Mouse (Mus musculus) adrenal gland (tissue): ENCODE results near the gene Sphk1.
"Not testable (repeated sequence)": the region's sequence is repeated elsewhere in the genome, so short reads cannot be mapped to it uniquely, and the experiment has no call there.

Experiments used
- intact Hi-C: fragments of 180-260 bp; cut with DNase I; formaldehyde crosslinking; loops from one replicate; pipeline ENCODE4 v1.15.1; 2025
- long read RNA-seq, 2 experiments: library from polyadenylated mRNA; unstranded; transcript quantifications; one replicate each; pipeline ENCODE4 v2.0.0; 2020; ENCODE audit warnings: borderline replicate concordance in 1 of 2; ENCODE audit not compliant: insufficient replicate concordance in 1 of 2

Sphk1 gene
- long read RNA-seq, experiment 1, partial matches to known transcripts: 0 of 2 reads
- long read RNA-seq, experiment 1, other reads (novel, unspliced or antisense): 0 of 2 reads
- long read RNA-seq, experiment 2, partial matches to known transcripts: 1 of 3 reads
- long read RNA-seq, experiment 2, other reads (novel, unspliced or antisense): 0 of 3 reads

GRCm38 (mm10) chr11:116530187-116531147 is at the start of gene Sphk1:
TSS of gene Sphk1 (plus strand) at chr11:116530925.
- intact Hi-C loops: loop anchor here (10.0 kb wide), 1 partner anchor 46 kb away; no protein-coding TSS in a partner anchor

- intact Hi-C loops: loop anchor here (10.0 kb wide), 1 partner anchor 54 kb away; the partner anchor contains the start of gene Sphk1
Measured at GRCm38 (mm10) chr11:116480975-116481374, 49.8 kb upstream of the Sphk1 start.

GRCm38 (mm10) chr11:116481776-116482175 is 48.9 kb upstream of the Sphk1 start:
- intact Hi-C loops: loop anchor here (10.0 kb wide), 1 partner anchor 53 kb away; the partner anchor contains the start of gene Sphk1

GRCm38 (mm10) chr11:116484261-116484660 is 46.5 kb upstream of the Sphk1 start:
- intact Hi-C loops: loop anchor here (10.0 kb wide), 1 partner anchor 51 kb away; the partner anchor contains the start of gene Sphk1

DNA sequence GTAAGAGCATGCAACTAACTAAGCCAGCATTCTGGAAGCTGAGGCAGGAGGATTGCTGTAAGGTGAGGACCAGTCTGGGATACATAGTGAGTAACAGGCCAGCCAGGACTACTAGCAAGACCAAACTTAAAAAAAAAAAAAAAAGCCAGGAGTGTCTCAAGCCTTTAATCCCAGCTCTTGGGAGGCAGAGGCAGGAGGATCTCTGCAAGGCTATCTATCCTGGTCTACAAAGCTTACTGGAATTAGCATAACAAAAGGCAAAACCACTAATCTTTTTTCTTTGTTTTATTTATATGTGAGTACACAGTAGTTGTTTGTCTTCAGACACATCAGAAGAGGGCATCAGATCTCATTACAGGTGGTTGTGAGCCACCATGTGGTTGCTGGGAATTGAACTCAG is 42.5 kb upstream of the Sphk1 start:
- intact Hi-C loops: loop anchor here (10.0 kb wide), 1 partner anchor 47 kb away; the partner anchor contains the start of gene Sphk1

GRCm38 (mm10) chr11:116488693-116489375 is 41.9 kb upstream of the Sphk1 start:
- intact Hi-C loops: loop anchor here (10.0 kb wide), 1 partner anchor 46 kb away; the partner anchor contains the start of gene Sphk1

DNA sequence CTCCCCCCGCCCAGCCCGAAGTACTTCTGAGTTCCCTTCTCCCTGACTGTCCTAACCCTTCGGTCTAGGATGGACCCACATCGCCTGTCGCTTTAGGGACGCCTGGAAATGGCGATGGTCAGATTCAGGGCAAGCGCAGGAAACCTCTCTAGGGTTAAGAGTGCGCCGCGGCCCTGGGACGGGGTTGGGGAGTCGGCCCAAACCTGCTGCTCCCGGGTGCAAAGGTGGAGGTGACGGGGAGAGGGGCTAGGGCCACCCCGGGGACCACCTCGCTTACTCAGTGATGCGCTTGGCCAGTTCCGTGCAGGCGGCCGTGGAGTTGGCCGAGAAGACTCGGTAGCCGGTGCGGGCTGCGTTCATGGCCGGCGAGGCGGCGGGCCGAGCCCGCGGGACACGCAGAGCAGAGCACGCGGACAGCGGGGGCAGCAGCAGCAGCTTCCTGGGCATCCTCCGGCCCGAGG is 40.9 kb upstream of the Sphk1 start:
- intact Hi-C loops: loop anchor here (10.0 kb wide), 1 partner anchor 45 kb away; the partner anchor contains the start of gene Sphk1

- intact Hi-C loops: no loop called here
Measured at GRCm38 (mm10) chr11:116490232-116491107, 40.3 kb upstream of the Sphk1 start.

GRCm38 (mm10) chr11:116491338-116491737 is 39.4 kb upstream of the Sphk1 start:
- intact Hi-C loops: no loop called here

GRCm38 (mm10) chr11:116492507-116492906 is 38.2 kb upstream of the Sphk1 start:
- intact Hi-C loops: not testable (repeated sequence)

- intact Hi-C loops: no loop called here
Measured at GRCm38 (mm10) chr11:116493191-116493590, 37.5 kb upstream of the Sphk1 start.

DNA sequence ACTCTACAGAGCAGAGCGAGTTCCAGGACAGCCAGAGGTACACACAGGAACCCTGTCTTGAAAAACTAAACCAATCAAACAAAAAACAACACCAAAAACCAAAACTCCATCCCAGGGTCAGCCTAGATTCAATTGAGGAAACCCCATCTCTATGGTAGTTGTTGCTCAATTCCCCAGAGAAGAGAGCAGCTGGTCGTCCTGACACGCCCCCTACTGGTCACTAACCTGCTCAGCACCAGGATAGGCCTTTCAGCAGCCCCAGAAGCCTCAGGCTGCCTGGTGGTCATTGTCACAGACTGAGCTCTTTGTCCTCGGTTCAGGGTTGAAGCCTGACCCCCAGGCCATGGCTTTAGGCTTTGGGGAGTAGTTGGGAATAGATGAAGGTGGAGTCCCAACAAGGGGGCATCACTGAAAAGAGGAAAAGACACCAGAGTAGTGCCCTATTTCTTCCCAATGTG is 36.9 kb upstream of the Sphk1 start, which contains the start of gene Prpsap1:
Prpsap1 (minus strand) TSS at position 408 of the 458 bp plus-strand sequence.
- intact Hi-C loops: no loop called here

DNA sequence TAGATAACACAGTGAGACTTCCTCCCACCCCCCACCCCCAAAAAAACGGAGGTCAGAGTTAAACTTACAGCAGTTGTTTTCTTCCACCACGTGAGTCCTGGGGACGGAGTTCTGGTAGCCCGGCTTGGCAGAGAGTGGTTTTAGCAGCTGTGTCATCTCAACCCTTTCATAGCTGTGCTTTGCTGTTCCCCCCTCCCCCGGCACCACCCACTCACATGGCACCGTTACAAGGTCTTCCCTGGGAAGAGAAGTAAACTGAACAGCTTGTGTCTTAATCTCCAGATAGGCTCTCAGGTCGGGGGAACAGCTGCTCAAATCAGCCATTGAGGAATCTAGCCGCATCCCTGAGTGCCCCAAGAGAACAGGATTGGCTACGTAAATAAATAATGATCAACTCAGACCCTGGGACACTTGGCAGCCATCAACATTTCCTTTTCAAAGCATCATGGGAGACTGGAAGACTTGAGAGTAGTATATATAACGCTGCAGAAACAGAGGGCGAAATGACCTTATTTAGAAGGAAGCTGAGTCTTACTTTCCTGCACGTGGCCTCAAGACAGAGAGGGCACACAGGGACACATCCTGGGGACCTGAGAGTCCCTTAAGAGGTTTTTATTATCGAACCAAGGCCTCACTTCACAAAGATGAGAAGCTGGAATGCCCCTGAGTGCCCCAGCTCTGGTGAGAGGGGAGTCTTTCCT is 36.1 kb upstream of the Sphk1 start:
- intact Hi-C loops: no loop called here

- intact Hi-C loops: no loop called here
Measured at GRCm38 (mm10) chr11:116497313-116497712, 33.4 kb upstream of the Sphk1 start.

- intact Hi-C loops: no loop called here
Measured at GRCm38 (mm10) chr11:116498596-116498995, 32.1 kb upstream of the Sphk1 start.

- intact Hi-C loops: no loop called here
Measured at GRCm38 (mm10) chr11:116499018-116499417, 31.7 kb upstream of the Sphk1 start.

DNA sequence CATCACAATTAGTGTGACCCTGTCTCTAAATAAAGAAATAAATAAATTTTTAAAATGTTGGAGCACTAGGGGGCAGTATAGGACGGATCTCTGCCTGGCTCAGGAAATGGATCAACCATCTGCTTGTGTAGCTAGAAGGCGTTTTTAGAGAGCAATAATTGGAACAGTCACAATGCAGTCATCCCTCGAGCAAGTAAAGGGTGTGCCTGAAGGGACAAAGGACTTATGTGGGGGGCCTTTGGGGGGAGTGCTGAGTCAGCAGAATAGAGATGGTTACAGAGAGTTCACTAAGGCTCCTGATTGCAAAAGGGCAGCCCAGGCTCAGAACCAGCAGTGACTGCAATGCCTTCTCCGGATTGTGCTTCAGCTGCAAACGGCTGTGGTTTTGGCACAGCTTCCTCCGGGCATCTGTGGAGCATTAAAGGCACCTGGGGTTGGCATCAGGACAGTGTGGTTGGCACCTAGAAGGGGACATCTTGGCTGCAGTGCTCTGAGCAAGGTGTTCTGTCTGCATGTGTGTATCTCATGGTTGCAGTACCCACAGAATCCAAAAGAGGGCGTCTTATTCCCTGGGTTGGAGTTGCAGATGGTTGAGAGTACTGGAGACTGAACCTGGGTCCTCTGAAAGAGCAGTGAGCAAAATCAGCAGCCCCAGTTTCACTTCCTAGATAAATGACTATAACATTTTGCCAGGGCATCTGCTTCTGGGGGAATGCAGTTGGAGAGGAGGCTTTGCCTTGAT is 29.5 kb upstream of the Sphk1 start:
- intact Hi-C loops: loop anchor here (2.0 kb wide), 1 partner anchor 34 kb away; no protein-coding TSS in a partner anchor

- intact Hi-C loops: no loop called here
Measured at GRCm38 (mm10) chr11:116504516-116504915, 26.2 kb upstream of the Sphk1 start.

DNA sequence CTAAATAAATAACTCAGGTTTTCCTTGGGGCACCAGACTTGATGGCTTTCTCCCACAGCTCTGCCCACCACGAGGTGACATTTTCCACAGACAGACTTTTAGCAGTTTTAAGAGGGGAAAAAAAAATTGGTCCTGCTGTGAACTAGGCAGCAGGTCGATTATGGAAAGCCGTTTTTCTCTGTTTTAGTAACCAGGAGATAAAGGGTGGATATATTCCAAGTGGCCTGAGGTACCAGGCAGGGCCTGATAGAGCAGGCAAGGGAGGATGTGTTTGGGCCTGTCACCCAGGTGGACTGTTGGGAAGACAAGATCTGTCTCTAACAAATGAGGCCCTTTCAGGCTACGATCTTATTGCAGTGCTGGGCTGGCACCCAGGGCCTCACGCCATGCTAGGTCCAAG is 25.2 kb upstream of the Sphk1 start:
- intact Hi-C loops: no loop called here
